Mouse (Mus musculus) heart, embryonic 11.5 days (tissue): ENCODE measurements at regions not wholly inside any gene's neighbourhood (a gene's known extent, or its start where the extent isn't known, plus 50 kb on each side); places are given as distances from the start of the nearest gene placed in this dataset.

Experiments used
- ATAC-seq: fragments of 200-750 bp; cut with Nextera tagmentation; replicated peaks from 2 replicates; pipeline ENCODE4 v1.8.0; 2017; ENCODE audit warnings: moderate library complexity; ENCODE audit not compliant: insufficient number of reproducible peaks, low FRiP score, low TSS enrichment
- H3K27ac ChIP-seq: fragments of 300-500 bp; sonication (generic); 2 replicates; pipeline ENCODE4 v1.5.1; 2014; ENCODE audit warnings: mild to moderate bottlenecking, low read depth, low read length
- H3K27me3 ChIP-seq: fragments of 300-500 bp; sonication (generic); 2 replicates; pipeline ENCODE4 v1.6.1; 2014; ENCODE audit warnings: mild to moderate bottlenecking, low read length, mixed read lengths; ENCODE audit not compliant: control insufficient read depth, insufficient read depth
- H3K36me3 ChIP-seq: fragments of 300-500 bp; sonication (generic); 2 replicates; pipeline ENCODE4 v1.6.1; 2014; ENCODE audit warnings: mild to moderate bottlenecking, low read length, moderate library complexity, mixed read lengths; ENCODE audit not compliant: control insufficient read depth, insufficient read depth
- H3K4me1 ChIP-seq: fragments of 300-500 bp; sonication (generic); 2 replicates; pipeline ENCODE4 v1.6.1; 2014; ENCODE audit warnings: low read length; ENCODE audit not compliant: control insufficient read depth, insufficient read depth
- H3K4me2 ChIP-seq: fragments of 300-500 bp; sonication (generic); 2 replicates; pipeline ENCODE4 v1.6.1; 2014; ENCODE audit warnings: mild to moderate bottlenecking, moderate library complexity
- H3K4me3 ChIP-seq: fragments of 300-500 bp; sonication (generic); 2 replicates; pipeline ENCODE4 v1.5.1; 2014; ENCODE audit warnings: low read depth, low read length
- H3K9ac ChIP-seq: fragments of 300-500 bp; sonication (generic); 2 replicates; pipeline ENCODE4 v1.6.1; 2014; ENCODE audit warnings: mild to moderate bottlenecking, low read depth, low read length, moderate library complexity
- H3K9me3 ChIP-seq: fragments of 300-500 bp; sonication (generic); replicated peaks from 2 replicates; pipeline ENCODE4 v1.6.1; 2016; ENCODE audit warnings: low read length; ENCODE audit not compliant: control insufficient read depth
- whole genome bisulfite sequencing: fragments of 180-500 bp; shearing (Covaris S2); extraction: QIAGEN DNeasy Blood & Tissue Kit; methylation state at CpG from one replicate; pipeline ENCODE4 v1.1.7; 2014; ENCODE audit not compliant: insufficient replicate concordance; 5-methylcytosine and 5-hydroxymethylcytosine counted together

GRCm38 (mm10) chr1:78008811-78009410 lies 188.0 kb downstream of the Pax3 start:
- Histone ChIP-seq H3K36me3 (no peaks in the 10 kb centered on the region), H3K4me1 (no peaks in the 10 kb centered on the region), H3K27me3 (no peaks in the 10 kb centered on the region; the same call in 1 of the 2 replicates), H3K4me2 (no peak overlapping the region), H3K9ac (no peak overlapping the region), H3K4me3 (no peak overlapping the region), H3K27ac (no peak overlapping the region), H3K9me3 (no peaks in the 10 kb centered on the region)
- WGBS, result 32% methylated on average over 16 of the region's 16 CpGs
- ATAC-seq, result no peak

- no peaks in the 10 kb centered on the region for H3K4me1 ChIP-seq
- no peak overlapping the region for H3K4me3 ChIP-seq
- H3K4me2 ChIP-seq, result no peak overlapping the region
- ATAC-seq, result no peak
- H3K27me3 ChIP-seq, result no peaks in the 10 kb centered on the region; the same call in 1 of the 2 replicates
- H3K36me3 ChIP-seq, result no peaks in the 10 kb centered on the region
- 82% methylated on average over 3 of the region's 3 CpGs for WGBS
- H3K9me3 ChIP-seq, result no peaks in the 10 kb centered on the region
- no peak overlapping the region for H3K9ac ChIP-seq
- H3K27ac ChIP-seq, result no peak overlapping the region
These were observed 192.6 kb downstream of the Pax3 start for GRCm38 (mm10) chr1:78004376-78004775.

- no peaks in the 10 kb centered on the region for H3K4me1 ChIP-seq
- H3K27me3 ChIP-seq, result no peaks in the 10 kb centered on the region
- no peak overlapping the region for H3K27ac ChIP-seq
- no peak for ATAC-seq
- H3K9ac ChIP-seq, result no peak overlapping the region
- WGBS, result 80% methylated on average over 3 of the region's 3 CpGs
- no peak overlapping the region for H3K4me2 ChIP-seq
- no peaks in the 10 kb centered on the region for H3K9me3 ChIP-seq
- H3K4me3 ChIP-seq, result no peak overlapping the region
- no peaks in the 10 kb centered on the region for H3K36me3 ChIP-seq
These were observed 198.2 kb downstream of the Pax3 start for GRCm38 (mm10) chr1:77998727-77999126.

- H3K4me1 ChIP-seq, result no peaks in the 10 kb centered on the region
- WGBS, result 66% methylated on average over 4 of the region's 4 CpGs
- no peak for ATAC-seq
These were observed 215.4 kb downstream of the Pax3 start for GRCm38 (mm10) chr1:77981528-77981927.

GRCm38 (mm10) chr1:77978696-77979095 lies 218.2 kb downstream of the Pax3 start:
- Histone ChIP-seq H3K4me2 (no peak overlapping the region), H3K36me3 (no peaks in the 10 kb centered on the region), H3K27me3 (peaks cover 14% of the 10 kb centered on the region), H3K9ac (no peak overlapping the region), H3K9me3 (no peaks in the 10 kb centered on the region), H3K27ac (no peak overlapping the region), H3K4me3 (no peak overlapping the region), H3K4me1 (no peaks in the 10 kb centered on the region)
- ATAC-seq, result no peak
- 5% methylated on average over 7 of the region's 7 CpGs for WGBS

More at GRCm38 (mm10) chr1:77981528-77981927, 215.4 kb downstream of the Pax3 start:
- Histone ChIP-seq H3K4me3 (no peak overlapping the region), H3K9ac (no peak overlapping the region), H3K27me3 (peaks cover 3% of the 10 kb centered on the region; the same call in 1 of the 2 replicates), H3K27ac (no peak overlapping the region), H3K36me3 (no peaks in the 10 kb centered on the region), H3K9me3 (no peaks in the 10 kb centered on the region), H3K4me2 (no peak overlapping the region)

GRCm38 (mm10) chr1:77975941-77976340 lies 221.0 kb downstream of the Pax3 start:
- no peak for ATAC-seq
- Histone ChIP-seq H3K4me3 (no peak overlapping the region), H3K9ac (no peak overlapping the region), H3K4me1 (no peaks in the 10 kb centered on the region), H3K4me2 (no peak overlapping the region), H3K9me3 (no peaks in the 10 kb centered on the region), H3K27ac (no peak overlapping the region), H3K27me3 (peaks cover 16% of the 10 kb centered on the region), H3K36me3 (no peaks in the 10 kb centered on the region)
- 83% methylated on average over 18 of the region's 18 CpGs for WGBS

GRCm38 (mm10) chr1:77972301-77972717 lies 224.6 kb downstream of the Pax3 start:
- 12% methylated on average over 9 of the region's 9 CpGs for WGBS
- no peaks in the 10 kb centered on the region for H3K4me1 ChIP-seq
- H3K27ac ChIP-seq, result no peak overlapping the region
- no peak overlapping the region for H3K4me3 ChIP-seq
- no peaks in the 10 kb centered on the region for H3K36me3 ChIP-seq
- H3K27me3 ChIP-seq, result peaks cover 13% of the 10 kb centered on the region
- H3K9me3 ChIP-seq, result no peaks in the 10 kb centered on the region
- H3K9ac ChIP-seq, result no peak overlapping the region
- H3K4me2 ChIP-seq, result peak overlapping the region; percentile 42
- ATAC-seq, result no peak

GRCm38 (mm10) chr1:77964656-77965335 lies 232.1 kb downstream of the Pax3 start:
- WGBS, result 45% methylated on average over 3 of the region's 3 CpGs
- Histone ChIP-seq H3K36me3 (no peaks in the 10 kb centered on the region), H3K4me3 (no peak overlapping the region), H3K9ac (no peak overlapping the region), H3K4me2 (no peak overlapping the region), H3K4me1 (no peaks in the 10 kb centered on the region), H3K9me3 (no peaks in the 10 kb centered on the region), H3K27ac (no peak overlapping the region), H3K27me3 (no peaks in the 10 kb centered on the region)
- ATAC-seq, result no peak

GRCm38 (mm10) chr1:77959309-77959708 lies 237.6 kb downstream of the Pax3 start:
- H3K4me2 ChIP-seq, result no peak overlapping the region
- H3K4me1 ChIP-seq, result no peaks in the 10 kb centered on the region
- no peak overlapping the region for H3K27ac ChIP-seq
- H3K27me3 ChIP-seq, result no peaks in the 10 kb centered on the region
- 71% methylated on average over 1 of the region's 1 CpGs for WGBS
- H3K9ac ChIP-seq, result no peak overlapping the region
- no peaks in the 10 kb centered on the region for H3K9me3 ChIP-seq
- ATAC-seq, result no peak
- no peak overlapping the region for H3K4me3 ChIP-seq
- no peaks in the 10 kb centered on the region for H3K36me3 ChIP-seq
